Mouse (Mus musculus): ENCODE measurements around the gene Gm10570. TPM values are rescaled to one million over a fixed set of nuclear protein-coding genes. Genes with fewer than 3 reads are reported as not detected.

Gm10570 gene
- polyA plus RNA-seq, 1 experiment from 2014 or later, result 0.63 TPM

- H3K27ac ChIP-seq (ENCODE audit: low read depth, low read length), result no peak overlapping the region
- no peak overlapping the region for H3K4me3 ChIP-seq (ENCODE audit: low read depth, low read length)
- H3K4me2 ChIP-seq (ENCODE audit: low read length), result no peak overlapping the region
- H3K27me3 ChIP-seq (replicated peaks; ENCODE audit: control insufficient read depth, insufficient read depth, low read length), result peaks cover 18% of the 10 kb centered on the region
- WGBS, result 91% methylated on average over 3 of the region's 3 CpGs
- H3K9ac ChIP-seq (ENCODE audit: low read length), result no peak overlapping the region
- DNase-seq (ENCODE audit: low spot score), result no peak
- H3K9me3 ChIP-seq (replicated peaks; ENCODE audit: control insufficient read depth, low read length), result no peaks in the 10 kb centered on the region
- H3K36me3 ChIP-seq (ENCODE audit: control insufficient read depth, insufficient read depth, low read length), result peaks cover 28% of the 10 kb centered on the region
- ATAC-seq, result no peak
- H3K4me1 ChIP-seq (ENCODE audit: control insufficient read depth, insufficient read depth, low read length), result peaks cover 4% of the 10 kb centered on the region
These were observed 4.1 kb upstream of the Gm10570 start for GRCm38 (mm10) chr4:130312526-130312925.

- Histone ChIP-seq H3K4me2 (ENCODE audit: low read length) (peak overlapping the region; percentile 88), H3K4me1 (ENCODE audit: control insufficient read depth, insufficient read depth, low read length) (peaks cover 4% of the 10 kb centered on the region), H3K4me3 (ENCODE audit: low read depth, low read length) (peak overlapping the region; percentile 43), H3K36me3 (ENCODE audit: control insufficient read depth, insufficient read depth, low read length) (peaks cover 12% of the 10 kb centered on the region), H3K27ac (ENCODE audit: low read depth, low read length) (no peak overlapping the region), H3K9ac (ENCODE audit: low read length) (peak overlapping the region; percentile 70), H3K9me3 (replicated peaks; ENCODE audit: control insufficient read depth, low read length) (no peaks in the 10 kb centered on the region), H3K27me3 (replicated peaks; ENCODE audit: control insufficient read depth, insufficient read depth, low read length) (peaks cover 29% of the 10 kb centered on the region)
- DNase-seq (ENCODE audit: low spot score), result no peak
- no peak for ATAC-seq
- 49% methylated on average over 8 of the region's 8 CpGs for WGBS
These were observed 780 bp upstream of the Gm10570 start for GRCm38 (mm10) chr4:130309254-130309653.

GRCm38 (mm10) chr4:130307851-130308230 lies 633 bp downstream of the Gm10570 start:
- H3K27me3 ChIP-seq (replicated peaks; ENCODE audit: control insufficient read depth, insufficient read depth, low read length), result peaks cover 29% of the 10 kb centered on the region
- DNase-seq (ENCODE audit: low spot score), result peak; percentile 47

GRCm38 (mm10) chr4:130306796-130307630 lies 1.5 kb downstream of the Gm10570 start:
- WGBS, result 71% methylated on average over 10 of the region's 10 CpGs
- H3K27me3 ChIP-seq (replicated peaks; ENCODE audit: control insufficient read depth, insufficient read depth, low read length), result peaks cover 29% of the 10 kb centered on the region
- no peaks in the 10 kb centered on the region for H3K9me3 ChIP-seq (replicated peaks; ENCODE audit: control insufficient read depth, low read length)
- H3K36me3 ChIP-seq (ENCODE audit: control insufficient read depth, insufficient read depth, low read length), result no peaks in the 10 kb centered on the region
- no peak overlapping the region for H3K9ac ChIP-seq (ENCODE audit: low read length)
- peaks cover 4% of the 10 kb centered on the region for H3K4me1 ChIP-seq (ENCODE audit: control insufficient read depth, insufficient read depth, low read length)
- ATAC-seq, result no peak
- peak overlapping the region; percentile 88 for H3K4me2 ChIP-seq (ENCODE audit: low read length)
- H3K4me3 ChIP-seq (ENCODE audit: low read depth, low read length), result no peak overlapping the region
- DNase-seq (ENCODE audit: low spot score), result no peak
- no peak overlapping the region for H3K27ac ChIP-seq (ENCODE audit: low read depth, low read length)

More at GRCm38 (mm10) chr4:130307851-130308230, 633 bp downstream of the Gm10570 start:
- Histone ChIP-seq H3K4me3 (ENCODE audit: low read depth, low read length) (peak overlapping the region; percentile 43), H3K9ac (ENCODE audit: low read length) (peak overlapping the region; percentile 70), H3K9me3 (replicated peaks; ENCODE audit: control insufficient read depth, low read length) (no peaks in the 10 kb centered on the region), H3K4me2 (ENCODE audit: low read length) (peak overlapping the region; percentile 88), H3K4me1 (ENCODE audit: control insufficient read depth, insufficient read depth, low read length) (peaks cover 4% of the 10 kb centered on the region), H3K36me3 (ENCODE audit: control insufficient read depth, insufficient read depth, low read length) (no peaks in the 10 kb centered on the region), H3K27ac (ENCODE audit: low read depth, low read length) (no peak overlapping the region)
- WGBS, result under 1% methylated on average over 23 of the region's 23 CpGs
- peak; percentile 63 for ATAC-seq

- H3K4me1 ChIP-seq (ENCODE audit: control insufficient read depth, insufficient read depth, low read length), result peaks cover 4% of the 10 kb centered on the region
- no peak overlapping the region for H3K4me2 ChIP-seq (ENCODE audit: low read length)
- WGBS, result 38% methylated on average over 3 of the region's 3 CpGs
- H3K9ac ChIP-seq (ENCODE audit: low read length), result no peak overlapping the region
- H3K4me3 ChIP-seq (ENCODE audit: low read depth, low read length), result no peak overlapping the region
- no peak for ATAC-seq
- no peaks in the 10 kb centered on the region for H3K36me3 ChIP-seq (ENCODE audit: control insufficient read depth, insufficient read depth, low read length)
- DNase-seq (ENCODE audit: low spot score), result no peak
- H3K27me3 ChIP-seq (replicated peaks; ENCODE audit: control insufficient read depth, insufficient read depth, low read length), result peaks cover 23% of the 10 kb centered on the region
- no peak overlapping the region for H3K27ac ChIP-seq (ENCODE audit: low read depth, low read length)
- H3K9me3 ChIP-seq (replicated peaks; ENCODE audit: control insufficient read depth, low read length), result no peaks in the 10 kb centered on the region
These were observed 3.7 kb downstream of the Gm10570 start for GRCm38 (mm10) chr4:130304746-130305145.

GRCm38 (mm10) chr4:130302285-130302870 lies 6.1 kb downstream of the Gm10570 start:
- Histone ChIP-seq H3K4me3 (ENCODE audit: low read depth, low read length) (no peak overlapping the region), H3K27ac (ENCODE audit: low read depth, low read length) (no peak overlapping the region), H3K4me2 (ENCODE audit: low read length) (no peak overlapping the region), H3K9me3 (replicated peaks; ENCODE audit: control insufficient read depth, low read length) (no peaks in the 10 kb centered on the region), H3K27me3 (replicated peaks; ENCODE audit: control insufficient read depth, insufficient read depth, low read length) (peaks cover 10% of the 10 kb centered on the region), H3K36me3 (ENCODE audit: control insufficient read depth, insufficient read depth, low read length) (no peaks in the 10 kb centered on the region), H3K9ac (ENCODE audit: low read length) (no peak overlapping the region), H3K4me1 (ENCODE audit: control insufficient read depth, insufficient read depth, low read length) (no peaks in the 10 kb centered on the region; the same call in 1 of the 2 replicates)
- no peak for DNase-seq (ENCODE audit: low spot score)
- no peak for ATAC-seq
- WGBS, result 52% methylated on average over 12 of the region's 12 CpGs

- Histone ChIP-seq H3K9me3 (replicated peaks; ENCODE audit: control insufficient read depth, low read length) (no peaks in the 10 kb centered on the region), H3K4me2 (ENCODE audit: low read length) (no peak overlapping the region), H3K4me3 (ENCODE audit: low read depth, low read length) (no peak overlapping the region), H3K4me1 (ENCODE audit: control insufficient read depth, insufficient read depth, low read length) (no peaks in the 10 kb centered on the region), H3K36me3 (ENCODE audit: control insufficient read depth, insufficient read depth, low read length) (no peaks in the 10 kb centered on the region), H3K27ac (ENCODE audit: low read depth, low read length) (no peak overlapping the region), H3K9ac (ENCODE audit: low read length) (no peak overlapping the region), H3K27me3 (replicated peaks; ENCODE audit: control insufficient read depth, insufficient read depth, low read length) (no peaks in the 10 kb centered on the region)
- DNase-seq (ENCODE audit: low spot score) (no peak), ATAC-seq (no peak)
- 69% methylated on average over 8 of the region's 8 CpGs for whole genome bisulfite sequencing
These were observed 8.8 kb downstream of the Gm10570 start for GRCm38 (mm10) chr4:130299629-130300018.

- no peak for ATAC-seq
These were observed 9.4 kb downstream of the Gm10570 start for GRCm38 (mm10) chr4:130298877-130299628.

More at GRCm38 (mm10) chr4:130298877-130299628, 9.4 kb downstream of the Gm10570 start:
- Histone ChIP-seq H3K4me3 (ENCODE audit: low read depth, low read length) (no peak overlapping the region), H3K27ac (ENCODE audit: low read depth, low read length) (no peak overlapping the region), H3K9me3 (replicated peaks; ENCODE audit: control insufficient read depth, low read length) (no peaks in the 10 kb centered on the region), H3K4me2 (ENCODE audit: low read length) (no peak overlapping the region), H3K9ac (ENCODE audit: low read length) (no peak overlapping the region), H3K4me1 (ENCODE audit: control insufficient read depth, insufficient read depth, low read length) (no peaks in the 10 kb centered on the region), H3K27me3 (replicated peaks; ENCODE audit: control insufficient read depth, insufficient read depth, low read length) (no peaks in the 10 kb centered on the region), H3K36me3 (ENCODE audit: control insufficient read depth, insufficient read depth, low read length) (no peaks in the 10 kb centered on the region)
- 79% methylated on average over 11 of the region's 11 CpGs for WGBS
- DNase-seq (ENCODE audit: low spot score), result peak; percentile 28
